Mouse (Mus musculus) heart, postnatal 0 days (tissue): Measurements from ENCODE around the gene Hist1h3d.

Experiments
- CTCF ChIP-seq: IDR thresholded peaks from 2 replicates; pipeline ENCODE4 v1.5.1; 2016; ENCODE audit warnings: antibody characterized with exemption, control low read depth, low read depth
- EP300 ChIP-seq: IDR thresholded peaks from 2 replicates; pipeline ENCODE4 v1.6.1; 2016; ENCODE audit warnings: antibody characterized with exemption, low read depth

GRCm38 (mm10) chr13:23583387-23584068 is 8.0 kb downstream of the Hist1h3d start:
- TF ChIP-seq CTCF, result no peak
- TF ChIP-seq EP300, result no peak
